Mouse (Mus musculus): ENCODE results near the gene Dph2.

Dph2 gene

GRCm38 (mm10) chr4:117872471-117872886, 19.4 kb downstream of the Dph2 start, which contains the start of gene Ccdc24:
TSS of gene Ccdc24 (minus strand) at chr4:117872557.
- no peak for DNase-seq (ENCODE audit: low spot score in 2 of 2)

- no peak for DNase-seq (ENCODE audit: low spot score in 2 of 2)
Measured at GRCm38 (mm10) chr4:117871787-117872186, 20.0 kb downstream of the Dph2 start.

- DNase-seq (ENCODE audit: low spot score in 2 of 2), result no peak
Measured at GRCm38 (mm10) chr4:117870437-117870836, 21.4 kb downstream of the Dph2 start.

- DNase-seq (ENCODE audit: low spot score in 2 of 2), result no peak
Measured at GRCm38 (mm10) chr4:117869317-117869716, 22.5 kb downstream of the Dph2 start.

- DNase-seq (ENCODE audit: low spot score in 2 of 2), result peak; percentile 45 to 72
Measured at GRCm38 (mm10) chr4:117867823-117868222, 24.0 kb downstream of the Dph2 start.

GRCm38 (mm10) chr4:117867000-117867399, 24.8 kb downstream of the Dph2 start:
- no peak for DNase-seq (ENCODE audit: low spot score in 2 of 2)

GRCm38 (mm10) chr4:117866083-117866482, 25.7 kb downstream of the Dph2 start:
- DNase-seq (ENCODE audit: low spot score in 2 of 2), result peak; percentile 66 to 71

- DNase-seq (ENCODE audit: low spot score in 2 of 2), result no peak
Measured at GRCm38 (mm10) chr4:117862823-117863222, 29.0 kb downstream of the Dph2 start.

- DNase-seq (ENCODE audit: low spot score in 2 of 2), result no peak
Measured at GRCm38 (mm10) chr4:117860570-117860969, 31.3 kb downstream of the Dph2 start.

- peak in 1 of 2 experiments; percentile 52 for DNase-seq (ENCODE audit: low spot score in 2 of 2)
Measured at GRCm38 (mm10) chr4:117858794-117859193, 33.0 kb downstream of the Dph2 start.

- no peak for DNase-seq (ENCODE audit: low spot score in 2 of 2)
Measured at GRCm38 (mm10) chr4:117855146-117855545, 36.7 kb downstream of the Dph2 start.

- no peak for DNase-seq (ENCODE audit: low spot score in 2 of 2)
Measured at GRCm38 (mm10) chr4:117852152-117852868, 39.5 kb downstream of the Dph2 start.

- no peak for DNase-seq (ENCODE audit: low spot score in 2 of 2)
Measured at GRCm38 (mm10) chr4:117850871-117851270, 41.0 kb downstream of the Dph2 start.

- no peak for DNase-seq (ENCODE audit: low spot score in 2 of 2)
Measured at GRCm38 (mm10) chr4:117850176-117850575, 41.7 kb downstream of the Dph2 start.

GRCm38 (mm10) chr4:117849506-117849905, 42.3 kb downstream of the Dph2 start:
- no peak for DNase-seq (ENCODE audit: low spot score in 2 of 2)

GRCm38 (mm10) chr4:117849063-117849462, 42.8 kb downstream of the Dph2 start:
- DNase-seq (ENCODE audit: low spot score in 2 of 2), result no peak

GRCm38 (mm10) chr4:117847011-117847410, 44.8 kb downstream of the Dph2 start:
- no peak for DNase-seq (ENCODE audit: low spot score in 2 of 2)

- DNase-seq (ENCODE audit: low spot score in 2 of 2), result no peak
Measured at GRCm38 (mm10) chr4:117846261-117846660, 45.6 kb downstream of the Dph2 start.

GRCm38 (mm10) chr4:117845316-117845715, 46.5 kb downstream of the Dph2 start:
- DNase-seq (ENCODE audit: low spot score in 2 of 2), result no peak

GRCm38 (mm10) chr4:117844467-117844866, 47.4 kb downstream of the Dph2 start:
- DNase-seq (ENCODE audit: low spot score in 2 of 2), result no peak

- no peak for DNase-seq (ENCODE audit: low spot score in 2 of 2)
Measured at GRCm38 (mm10) chr4:117843101-117843500, 48.7 kb downstream of the Dph2 start.

GRCm38 (mm10) chr4:117841566-117841965, 50.3 kb downstream of the Dph2 start:
- no peak for DNase-seq (ENCODE audit: low spot score in 2 of 2)

GRCm38 (mm10) chr4:117840821-117841220, 51.0 kb downstream of the Dph2 start:
- DNase-seq (ENCODE audit: low spot score in 2 of 2), result no peak

GRCm38 (mm10) chr4:117839366-117839765, 52.5 kb downstream of the Dph2 start:
- no peak for DNase-seq (ENCODE audit: low spot score in 2 of 2)
